Mouse (Mus musculus): ENCODE measurements at regions not wholly inside any gene's neighbourhood (a gene's known extent, or its start where the extent isn't known, plus 50 kb on each side); places are given as distances from the start of the nearest gene placed in this dataset.

- no peak for DNase-seq
Measured at GRCm38 (mm10) chr14:105841888-105842287, 54.7 kb downstream of the Spry2 start.

GRCm38 (mm10) chr14:105837533-105837932 lies 59.1 kb downstream of the Spry2 start:
- DNase-seq, result no peak

GRCm38 (mm10) chr14:105830701-105831100 lies 65.9 kb downstream of the Spry2 start:
- DNase-seq, result no peak

GRCm38 (mm10) chr14:105830301-105830700 lies 66.3 kb downstream of the Spry2 start:
- no peak for DNase-seq

- DNase-seq, result no peak
Measured at GRCm38 (mm10) chr14:105823129-105823528, 73.5 kb downstream of the Spry2 start.

- no peak for DNase-seq
Measured at GRCm38 (mm10) chr14:105822653-105823052, 74.0 kb downstream of the Spry2 start.

- DNase-seq, result no peak
Measured at GRCm38 (mm10) chr14:105819534-105819933, 77.1 kb downstream of the Spry2 start.

- DNase-seq, result no peak
Measured at GRCm38 (mm10) chr14:105818841-105819240, 77.8 kb downstream of the Spry2 start.

- DNase-seq, result no peak
Measured at GRCm38 (mm10) chr14:105817481-105817880, 79.1 kb downstream of the Spry2 start.

GRCm38 (mm10) chr14:105815827-105816226 lies 80.8 kb downstream of the Spry2 start:
- DNase-seq, result no peak

- no peak for DNase-seq
Measured at GRCm38 (mm10) chr14:105815281-105815680, 81.3 kb downstream of the Spry2 start.

- no peak for DNase-seq
Measured at GRCm38 (mm10) chr14:105813661-105814060, 83.0 kb downstream of the Spry2 start.

GRCm38 (mm10) chr14:105813097-105813496 lies 83.5 kb downstream of the Spry2 start:
- no peak for DNase-seq

- DNase-seq, result no peak
Measured at GRCm38 (mm10) chr14:105805762-105806161, 90.9 kb downstream of the Spry2 start.

GRCm38 (mm10) chr14:105805362-105805761 lies 91.3 kb downstream of the Spry2 start:
- no peak for DNase-seq

GRCm38 (mm10) chr14:105804761-105805160 lies 91.9 kb downstream of the Spry2 start:
- DNase-seq, result no peak

GRCm38 (mm10) chr14:105803281-105803680 lies 93.3 kb downstream of the Spry2 start:
- no peak for DNase-seq

- DNase-seq, result peak; percentile 7 to 25
Measured at GRCm38 (mm10) chr14:105802529-105803280, 93.9 kb downstream of the Spry2 start.

- DNase-seq, result no peak
Measured at GRCm38 (mm10) chr14:105800142-105800925, 96.3 kb downstream of the Spry2 start.

GRCm38 (mm10) chr14:105799401-105799861 lies 97.2 kb downstream of the Spry2 start:
- no peak for DNase-seq

- DNase-seq, result no peak
Measured at GRCm38 (mm10) chr14:105793010-105793702, 103.5 kb downstream of the Spry2 start.

GRCm38 (mm10) chr14:105790441-105790840 lies 106.2 kb downstream of the Spry2 start:
- no peak for DNase-seq

GRCm38 (mm10) chr14:105783428-105783827 lies 113.2 kb downstream of the Spry2 start:
- no peak for DNase-seq

Data from thymus, postnatal 36 days (tissue).